Mouse (Mus musculus): ENCODE results near the gene Vamp2. TPM values are rescaled to one million over a fixed set of nuclear protein-coding genes. Genes with fewer than 3 reads are reported as not detected.
A peak's percentile ranks its signal among the peaks of the same experiment; 100 is the strongest.

Vamp2 gene
- total and polyA plus RNA-seq, 2 experiments from 2014 or later: 157 to 591 TPM

- H3K27me3 ChIP-seq (ENCODE audit: insufficient read depth, low read length): no peaks in the 10 kb centered on the region; the same call in 1 of the 2 replicates
- no peak overlapping the region for H3K9ac ChIP-seq (replicated peaks; ENCODE audit: low read length, poor library complexity, severe bottlenecking)
- H3K27ac ChIP-seq (ENCODE audit: low read depth, low read length): no peak overlapping the region
- H3K9me3 ChIP-seq (ENCODE audit: low read length): no peaks in the 10 kb centered on the region
- H3K36me3 ChIP-seq (ENCODE audit: insufficient read depth, low read length): no peaks in the 10 kb centered on the region
- ATAC-seq (ENCODE audit: low FRiP score): no peak
- no peak for DNase-seq (ENCODE audit: low spot score)
- H3K4me2 ChIP-seq (ENCODE audit: low read depth, low read length, poor library complexity, severe bottlenecking): no peak overlapping the region
- peaks cover under 1% of the 10 kb centered on the region; the same call in 1 of the 2 replicates for H3K4me1 ChIP-seq (ENCODE audit: insufficient read depth, low read length)
- 79% methylated on average over 8 of the region's 8 CpGs for WGBS
- TF ChIP-seq CTCF (IDR thresholded peaks at IDR 0.05): no peak
- H3K4me3 ChIP-seq (ENCODE audit: low read depth, low read length): no peak overlapping the region
Measured at GRCm38 (mm10) chr11:69128426-69129122, 40.3 kb downstream of the Vamp2 start.

- peak; percentile 59 for ATAC-seq (ENCODE audit: low FRiP score)
- WGBS: 18% methylated on average over 5 of the region's 5 CpGs
- H3K4me1 ChIP-seq (ENCODE audit: insufficient read depth, low read length): peaks cover 5% of the 10 kb centered on the region; the same call in 1 of the 2 replicates
Measured at GRCm38 (mm10) chr11:69133566-69133922, 45.3 kb downstream of the Vamp2 start.

GRCm38 (mm10) chr11:69133923-69134621 lies 45.8 kb downstream of the Vamp2 start:
- Histone ChIP-seq H3K4me3 (ENCODE audit: low read depth, low read length) (peak overlapping the region; percentile 40), H3K27ac (ENCODE audit: low read depth, low read length) (peak overlapping the region; percentile 69), H3K9ac (replicated peaks; ENCODE audit: low read length, poor library complexity, severe bottlenecking) (peak overlapping the region; percentile 51), H3K4me1 (ENCODE audit: insufficient read depth, low read length) (peaks cover 5% of the 10 kb centered on the region; the same call in 1 of the 2 replicates), H3K9me3 (ENCODE audit: low read length) (no peaks in the 10 kb centered on the region), H3K4me2 (ENCODE audit: low read depth, low read length, poor library complexity, severe bottlenecking) (peak overlapping the region; percentile 54), H3K36me3 (ENCODE audit: insufficient read depth, low read length) (no peaks in the 10 kb centered on the region), H3K27me3 (ENCODE audit: insufficient read depth, low read length) (no peaks in the 10 kb centered on the region; the same call in 1 of the 2 replicates)
- TF ChIP-seq CTCF (IDR thresholded peaks at IDR 0.05): peak; percentile 73
- WGBS: 2% methylated on average over 34 of the region's 34 CpGs
- DNase-seq (ENCODE audit: low spot score) (peak; percentile 72), ATAC-seq (ENCODE audit: low FRiP score) (peak; percentile 87)

More at GRCm38 (mm10) chr11:69133566-69133922, 45.3 kb downstream of the Vamp2 start:
- no peak for TF ChIP-seq CTCF (IDR thresholded peaks at IDR 0.05)
- Histone ChIP-seq H3K9ac (replicated peaks; ENCODE audit: low read length, poor library complexity, severe bottlenecking) (peak overlapping the region; percentile 51; the same call in 1 of the 2 replicates), H3K4me3 (ENCODE audit: low read depth, low read length) (peak overlapping the region; percentile 40; the same call in 1 of the 2 replicates), H3K27ac (ENCODE audit: low read depth, low read length) (peak overlapping the region; percentile 69), H3K9me3 (ENCODE audit: low read length) (no peaks in the 10 kb centered on the region), H3K4me2 (ENCODE audit: low read depth, low read length, poor library complexity, severe bottlenecking) (peak overlapping the region; percentile 54), H3K36me3 (ENCODE audit: insufficient read depth, low read length) (no peaks in the 10 kb centered on the region), H3K27me3 (ENCODE audit: insufficient read depth, low read length) (no peaks in the 10 kb centered on the region; the same call in 1 of the 2 replicates)
- DNase-seq (ENCODE audit: low spot score): peak; percentile 43

GRCm38 (mm10) chr11:69134622-69134968 lies 46.3 kb downstream of the Vamp2 start:
- ATAC-seq (ENCODE audit: low FRiP score): peak; percentile 38
- peak overlapping the region; percentile 40 for H3K4me3 ChIP-seq (ENCODE audit: low read depth, low read length)

GRCm38 (mm10) chr11:69135361-69135760 lies 47.1 kb downstream of the Vamp2 start:
- no peak overlapping the region for H3K4me2 ChIP-seq (ENCODE audit: low read depth, low read length, poor library complexity, severe bottlenecking)
- 93% methylated on average over 5 of the region's 6 CpGs for WGBS
- no peaks in the 10 kb centered on the region for H3K9me3 ChIP-seq (ENCODE audit: low read length)
- no peak overlapping the region for H3K9ac ChIP-seq (replicated peaks; ENCODE audit: low read length, poor library complexity, severe bottlenecking)
- no peak overlapping the region for H3K4me3 ChIP-seq (ENCODE audit: low read depth, low read length)
- H3K4me1 ChIP-seq (ENCODE audit: insufficient read depth, low read length): peaks cover 5% of the 10 kb centered on the region; the same call in 1 of the 2 replicates
- ATAC-seq (ENCODE audit: low FRiP score): no peak
- TF ChIP-seq CTCF (IDR thresholded peaks at IDR 0.05): no peak
- no peaks in the 10 kb centered on the region; the same call in 1 of the 2 replicates for H3K27me3 ChIP-seq (ENCODE audit: insufficient read depth, low read length)
- no peaks in the 10 kb centered on the region for H3K36me3 ChIP-seq (ENCODE audit: insufficient read depth, low read length)
- DNase-seq (ENCODE audit: low spot score): no peak
- no peak overlapping the region for H3K27ac ChIP-seq (ENCODE audit: low read depth, low read length)

More at GRCm38 (mm10) chr11:69134622-69134968, 46.3 kb downstream of the Vamp2 start:
- Histone ChIP-seq H3K9me3 (ENCODE audit: low read length) (no peaks in the 10 kb centered on the region), H3K4me2 (ENCODE audit: low read depth, low read length, poor library complexity, severe bottlenecking) (peak overlapping the region; percentile 54), H3K36me3 (ENCODE audit: insufficient read depth, low read length) (no peaks in the 10 kb centered on the region), H3K4me1 (ENCODE audit: insufficient read depth, low read length) (peaks cover 5% of the 10 kb centered on the region; the same call in 1 of the 2 replicates), H3K27me3 (ENCODE audit: insufficient read depth, low read length) (no peaks in the 10 kb centered on the region; the same call in 1 of the 2 replicates), H3K27ac (ENCODE audit: low read depth, low read length) (no peak overlapping the region; the same call in 1 of the 2 replicates), H3K9ac (replicated peaks; ENCODE audit: low read length, poor library complexity, severe bottlenecking) (peak overlapping the region; percentile 51)
- no peak for TF ChIP-seq CTCF (IDR thresholded peaks at IDR 0.05)
- 36% methylated on average over 8 of the region's 8 CpGs for WGBS
- no peak for DNase-seq (ENCODE audit: low spot score)

Other genes starting within 250 kb of the Vamp2 start
- gene Ndel1, start 216.6 kb upstream of the Vamp2 start, total RNA-seq (2014; rRNA removed): 88.0 and 114 TPM in 2 replicates
- gene Ndel1, start 216.6 kb upstream of the Vamp2 start, polyA plus RNA-seq (2015; fragmentation: Nextera tagmentation; extraction: Ambion mirVana): 106 and 112 TPM in 2 replicates
- gene Rnf222, start 199.9 kb upstream of the Vamp2 start, total RNA-seq (2014; rRNA removed): 0.11 TPM in 1 of 2 replicates, not detected in the other
- not detected in 2 replicates for gene Rnf222, start 199.9 kb upstream of the Vamp2 start, polyA plus RNA-seq (2015; fragmentation: Nextera tagmentation; extraction: Ambion mirVana)
- gene Rpl26, start 186.9 kb upstream of the Vamp2 start, total RNA-seq (2014; rRNA removed): 1,124 and 1,179 TPM in 2 replicates
- gene Rpl26, start 186.9 kb upstream of the Vamp2 start, polyA plus RNA-seq (2015; fragmentation: Nextera tagmentation; extraction: Ambion mirVana): 561 and 573 TPM in 2 replicates
- gene Odf4, start 161.4 kb upstream of the Vamp2 start, total RNA-seq (2014; rRNA removed): 1.5 and 4.3 TPM in 2 replicates
- gene Odf4, start 161.4 kb upstream of the Vamp2 start, polyA plus RNA-seq (2015; fragmentation: Nextera tagmentation; extraction: Ambion mirVana): 0.52 and 2.2 TPM in 2 replicates
- 23.3 and 50.8 TPM in 2 replicates for gene Arhgef15, start 131.0 kb upstream of the Vamp2 start, total RNA-seq (2014; rRNA removed)
- gene Arhgef15, start 131.0 kb upstream of the Vamp2 start, polyA plus RNA-seq (2015; fragmentation: Nextera tagmentation; extraction: Ambion mirVana): 27.6 and 34.3 TPM in 2 replicates
- gene Slc25a35, start 120.4 kb upstream of the Vamp2 start, total RNA-seq (2014; rRNA removed): 0.93 and 1.4 TPM in 2 replicates
- 1.5 and 2.0 TPM in 2 replicates for gene Slc25a35, start 120.4 kb upstream of the Vamp2 start, polyA plus RNA-seq (2015; fragmentation: Nextera tagmentation; extraction: Ambion mirVana)
- gene Rangrf, start 113.3 kb upstream of the Vamp2 start, total RNA-seq (2014; rRNA removed): 12.0 and 25.0 TPM in 2 replicates
- gene Rangrf, start 113.3 kb upstream of the Vamp2 start, polyA plus RNA-seq (2015; fragmentation: Nextera tagmentation; extraction: Ambion mirVana): 18.9 and 20.2 TPM in 2 replicates
- 28.3 and 28.7 TPM in 2 replicates for gene Pfas, start 80.0 kb upstream of the Vamp2 start, total RNA-seq (2014; rRNA removed)
- 13.9 and 14.1 TPM in 2 replicates for gene Pfas, start 80.0 kb upstream of the Vamp2 start, polyA plus RNA-seq (2015; fragmentation: Nextera tagmentation; extraction: Ambion mirVana)
- gene Ctc1, start 72.6 kb upstream of the Vamp2 start, total RNA-seq (2014; rRNA removed): 60.0 and 67.7 TPM in 2 replicates
- 46.8 and 53.4 TPM in 2 replicates for gene Ctc1, start 72.6 kb upstream of the Vamp2 start, polyA plus RNA-seq (2015; fragmentation: Nextera tagmentation; extraction: Ambion mirVana)
- gene Aurkb, start 42.8 kb upstream of the Vamp2 start, total RNA-seq (2014; rRNA removed): 6.9 and 10.5 TPM in 2 replicates
- gene Aurkb, start 42.8 kb upstream of the Vamp2 start, polyA plus RNA-seq (2015; fragmentation: Nextera tagmentation; extraction: Ambion mirVana): 6.0 and 6.9 TPM in 2 replicates
- gene Borcs6, start 28.8 kb upstream of the Vamp2 start, total RNA-seq (2014; rRNA removed): 33.3 and 39.0 TPM in 2 replicates
- 21.1 and 21.3 TPM in 2 replicates for gene Borcs6, start 28.8 kb upstream of the Vamp2 start, polyA plus RNA-seq (2015; fragmentation: Nextera tagmentation; extraction: Ambion mirVana)
- 42.4 and 61.8 TPM in 2 replicates for gene Tmem107, start 17.7 kb upstream of the Vamp2 start, total RNA-seq (2014; rRNA removed)
- gene Tmem107, start 17.7 kb upstream of the Vamp2 start, polyA plus RNA-seq (2015; fragmentation: Nextera tagmentation; extraction: Ambion mirVana): 23.8 and 27.8 TPM in 2 replicates
- 28.5 and 47.1 TPM in 2 replicates for gene Per1, start 6.7 kb downstream of the Vamp2 start, total RNA-seq (2014; rRNA removed)
- 11.8 and 15.4 TPM in 2 replicates for gene Per1, start 6.7 kb downstream of the Vamp2 start, polyA plus RNA-seq (2015; fragmentation: Nextera tagmentation; extraction: Ambion mirVana)
- 1.2 and 2.1 TPM in 2 replicates for gene Hes7, start 31.9 kb downstream of the Vamp2 start, total RNA-seq (2014; rRNA removed)
- 1.7 and 2.0 TPM in 2 replicates for gene Hes7, start 31.9 kb downstream of the Vamp2 start, polyA plus RNA-seq (2015; fragmentation: Nextera tagmentation; extraction: Ambion mirVana)
- 1.0 and 1.6 TPM in 2 replicates for gene 9130213A22Rik, start 34.1 kb downstream of the Vamp2 start, total RNA-seq (2014; rRNA removed)
- 1.2 and 1.4 TPM in 2 replicates for gene 9130213A22Rik, start 34.1 kb downstream of the Vamp2 start, polyA plus RNA-seq (2015; fragmentation: Nextera tagmentation; extraction: Ambion mirVana)
- 16.3 and 19.4 TPM in 2 replicates for gene Aloxe3, start 37.4 kb downstream of the Vamp2 start, total RNA-seq (2014; rRNA removed)
- 17.8 and 21.4 TPM in 2 replicates for gene Aloxe3, start 37.4 kb downstream of the Vamp2 start, polyA plus RNA-seq (2015; fragmentation: Nextera tagmentation; extraction: Ambion mirVana)
- gene Alox12b, start 68.5 kb downstream of the Vamp2 start, total RNA-seq (2014; rRNA removed): 1.0 and 1.5 TPM in 2 replicates
- gene Alox12b, start 68.5 kb downstream of the Vamp2 start, polyA plus RNA-seq (2015; fragmentation: Nextera tagmentation; extraction: Ambion mirVana): 0.67 and 0.91 TPM in 2 replicates
- gene Alox8, start 109.4 kb downstream of the Vamp2 start, total RNA-seq (2014; rRNA removed): 3.5 and 4.1 TPM in 2 replicates
- 2.0 and 2.1 TPM in 2 replicates for gene Alox8, start 109.4 kb downstream of the Vamp2 start, polyA plus RNA-seq (2015; fragmentation: Nextera tagmentation; extraction: Ambion mirVana)
- 1.3 and 1.4 TPM in 2 replicates for gene Gucy2e, start 148.5 kb downstream of the Vamp2 start, total RNA-seq (2014; rRNA removed)
- 0.97 and 1.0 TPM in 2 replicates for gene Gucy2e, start 148.5 kb downstream of the Vamp2 start, polyA plus RNA-seq (2015; fragmentation: Nextera tagmentation; extraction: Ambion mirVana)
- 15.3 and 16.2 TPM in 2 replicates for gene Cntrob, start 235.3 kb downstream of the Vamp2 start, total RNA-seq (2014; rRNA removed)
- 10.2 and 13.6 TPM in 2 replicates for gene Cntrob, start 235.3 kb downstream of the Vamp2 start, polyA plus RNA-seq (2015; fragmentation: Nextera tagmentation; extraction: Ambion mirVana)
- 128 and 205 TPM in 2 replicates for gene Trappc1, start 235.5 kb downstream of the Vamp2 start, total RNA-seq (2014; rRNA removed)
- gene Trappc1, start 235.5 kb downstream of the Vamp2 start, polyA plus RNA-seq (2015; fragmentation: Nextera tagmentation; extraction: Ambion mirVana): 161 and 177 TPM in 2 replicates
- 3.2 and 7.6 TPM in 2 replicates for gene Kcnab3, start 237.8 kb downstream of the Vamp2 start, total RNA-seq (2014; rRNA removed)
- gene Kcnab3, start 237.8 kb downstream of the Vamp2 start, polyA plus RNA-seq (2015; fragmentation: Nextera tagmentation; extraction: Ambion mirVana): 5.4 and 5.6 TPM in 2 replicates